Comparison of ENCODE assay signal across 9 mouse cellular contexts in the genomic region with DNA sequence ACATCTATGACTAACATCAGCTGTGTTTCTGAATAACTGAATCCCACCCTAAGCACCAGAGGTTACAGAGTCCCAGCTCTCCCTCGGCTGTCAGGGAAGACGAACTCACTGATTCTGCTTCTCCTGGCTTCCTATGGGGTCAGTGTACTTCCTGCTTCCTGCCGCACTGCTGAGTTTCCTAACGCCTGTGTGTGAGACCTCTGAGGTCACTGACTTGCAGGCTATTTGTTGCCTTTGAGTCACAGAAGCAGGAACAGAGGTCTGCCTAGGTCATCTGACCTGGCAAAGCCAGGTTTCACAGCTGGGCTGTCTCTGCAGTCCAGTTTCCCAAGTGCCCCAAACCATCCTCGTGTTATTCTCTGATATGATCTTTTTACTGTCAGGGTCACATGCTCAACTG. TPM values are rescaled to one million over a fixed set of nuclear protein-coding genes. Genes with fewer than 3 reads are reported as not detected.
DNase-seq lines count a peak whose midpoint lies in the region; ATAC-seq lines count a peak whose summit lies in the region.
"Had no signal": no experiment of that assay in that cellular context is flagged by ENCODE, and none has a peak within 500 bp of the region (broad histone marks: within the 10 kb centered on the region; RNA-seq: fewer than 3 reads in every experiment).

No protein-coding gene starts in this region.

- H3K9ac ChIP-seq in kidney, embryonic 15.5 days, result no peak overlapping the region
- H3K9ac ChIP-seq: hindbrain, embryonic 15.5 days had no signal

- H3K27ac ChIP-seq in kidney, embryonic 15.5 days, result peak overlapping the region; percentile 48
- H3K27ac ChIP-seq: hindbrain, embryonic 15.5 days had no signal

- peak; percentile 60 for DNase-seq in adipocyte (ENCODE audit: low spot score)
- peak; percentile 65 to 84 for DNase-seq in heart, adult 18-20 months
- DNase-seq in lung, postnatal 4 days, result peak; percentile 63 to 67
- DNase-seq in thymus, postnatal 25 days, result no peak
- DNase-seq in thymus, adult 18-20 months, result no peak
- no peak for DNase-seq in layer of hippocampus, adult 9-10 months (ENCODE audit: low spot score)
- DNase-seq in frontal cortex, postnatal 14 days (ENCODE audit: low spot score in 2 of 2), result no peak

- peaks cover 45% of the 10 kb centered on the region for H3K4me1 ChIP-seq in kidney, embryonic 15.5 days

- no peaks in the 10 kb centered on the region for H3K36me3 ChIP-seq in kidney, embryonic 15.5 days
- H3K36me3 ChIP-seq: hindbrain, embryonic 15.5 days had no signal

- no peak overlapping the region for H3K4me2 ChIP-seq in kidney, embryonic 15.5 days
- H3K4me2 ChIP-seq: hindbrain, embryonic 15.5 days had no signal

- H3K27me3 ChIP-seq in kidney, embryonic 15.5 days, result no peaks in the 10 kb centered on the region
- H3K27me3 ChIP-seq: hindbrain, embryonic 15.5 days had no signal

- H3K4me3 ChIP-seq in kidney, embryonic 15.5 days (replicated peaks), result no peak overlapping the region
- H3K4me3 ChIP-seq: hindbrain, embryonic 15.5 days had no signal

- 4% methylated on average over 5 of the region's 5 CpGs for WGBS in kidney, embryonic 15.5 days

- ATAC-seq in kidney, embryonic 15.5 days (replicated peaks; ENCODE audit: low FRiP score), result 0 out of 2 replicates have a peak, but pooled peaks have one; percentile 37

- no peaks in the 10 kb centered on the region for H3K9me3 ChIP-seq in kidney, embryonic 15.5 days (replicated peaks)
- H3K9me3 ChIP-seq: hindbrain, embryonic 15.5 days had no signal

RNA-seq across cellular contexts. Expression of a gene that starts 30.0 kb away (rescaled TPM):
- 10 to 100 TPM; 12.0 to 13.6 TPM for total RNA-seq in heart, adult 18-20 months (2021)
- 9.6 and 12.7 TPM in 2 replicates for polyA plus RNA-seq in kidney, embryonic 15.5 days (2015; fragmentation: Nextera tagmentation; extraction: Ambion mirVana)

Comparison
In these comparisons a context has a peak if more than half of its experiments do, and no peak if none do; other contexts are left out.
1. DNase-seq: peak in adipocyte (single experiment), heart, adult 18-20 months (2 of 2) and lung, postnatal 4 days (2 of 2); none in thymus, postnatal 25 days (single experiment), thymus, adult 18-20 months (0 of 2), layer of hippocampus, adult 9-10 months (single experiment) and frontal cortex, postnatal 14 days (0 of 2).